Mouse (Mus musculus) small intestine, adult 2 months (tissue): ENCODE results near the gene Amz1.

Experiments
- CTCF ChIP-seq: fragments of 200-500 bp; IDR thresholded peaks from 2 replicates; pipeline ENCODE4 v1.5.1; 2012; ENCODE audit warnings: low read depth, mild to moderate bottlenecking, control low read depth, inconsistent platforms, low read length, moderate library complexity, mixed read lengths; ENCODE audit not compliant: insufficient replicate concordance, insufficient read length; ENCODE audit errors: extremely low read depth
- POLR2A ChIP-seq: fragments of 200-500 bp; IDR thresholded peaks from 2 replicates; pipeline ENCODE4 v1.6.1; 2012; ENCODE audit warnings: low read depth, mild to moderate bottlenecking, control low read depth, inconsistent platforms, low read length, moderate library complexity

- no peak for TF ChIP-seq CTCF
- no peak for TF ChIP-seq POLR2A
Measured at GRCm38 (mm10) chr5:140781122-140781521, 57.2 kb downstream of the Amz1 start.
